Mouse (Mus musculus): ENCODE results near the gene Fbxw2.

- TF ChIP-seq GATA1 (IDR thresholded peaks at IDR 0.05; ENCODE audit: borderline replicate concordance, low read length) (no peak; the same call in 2 of the 3 replicates), FLI1 (IDR thresholded peaks at IDR 0.05; ENCODE audit: low read length) (peak; percentile 70; the same call in 1 of the 2 replicates)
Measured at GRCm38 (mm10) chr2:34799357-34800256, 26.5 kb downstream of the Fbxw2 start, which contains the start of gene Rabepk.
